Mouse (Mus musculus) neural tube, embryonic 11.5 days (tissue): ENCODE data around the gene Kank1. TPM values are rescaled to one million over a fixed set of nuclear protein-coding genes. Genes with fewer than 3 reads are reported as not detected.

Source experiments
- ATAC-seq: fragments of 200-750 bp; cut with Nextera tagmentation; 2 replicates; pipeline ENCODE4 v1.8.0; 2017; ENCODE audit warnings: moderate number of reproducible peaks, mild to moderate bottlenecking, moderate TSS enrichment, moderate library complexity; ENCODE audit not compliant: insufficient read depth, low FRiP score, low TSS enrichment
- DNase-seq: peaks from one replicate; pipeline ENCODE4 v3.0.0-alpha.2; 2015; ENCODE audit warnings: low spot score
- H3K27ac ChIP-seq: fragments of 300-500 bp; sonication (generic); 2 replicates; pipeline ENCODE4 v1.5.1; 2014; ENCODE audit warnings: low read depth, mild to moderate bottlenecking, low read length
- H3K27me3 ChIP-seq: fragments of 300-500 bp; sonication (generic); 2 replicates; pipeline ENCODE4 v1.6.1; 2014; ENCODE audit warnings: mild to moderate bottlenecking, low read length, mixed read lengths; ENCODE audit not compliant: control insufficient read depth, insufficient read depth
- H3K36me3 ChIP-seq: fragments of 300-500 bp; sonication (generic); 2 replicates; pipeline ENCODE4 v1.6.1; 2014; ENCODE audit warnings: mild to moderate bottlenecking, low read length, moderate library complexity, mixed read lengths; ENCODE audit not compliant: control insufficient read depth, insufficient read depth
- H3K4me1 ChIP-seq: fragments of 300-500 bp; sonication (generic); 2 replicates; pipeline ENCODE4 v1.6.1; 2014; ENCODE audit warnings: low read length, mixed read lengths; ENCODE audit not compliant: control insufficient read depth, insufficient read depth
- H3K4me2 ChIP-seq: fragments of 300-500 bp; sonication (generic); 2 replicates; pipeline ENCODE4 v1.6.1; 2014; ENCODE audit warnings: low read depth, mild to moderate bottlenecking, moderate library complexity
- H3K4me3 ChIP-seq: fragments of 300-500 bp; sonication (generic); 2 replicates; pipeline ENCODE4 v1.5.1; 2014; ENCODE audit warnings: low read depth, low read length
- H3K9ac ChIP-seq: fragments of 300-500 bp; sonication (generic); 2 replicates; pipeline ENCODE4 v1.6.1; 2014; ENCODE audit warnings: mild to moderate bottlenecking, low read length
- H3K9me3 ChIP-seq: fragments of 300-500 bp; sonication (generic); 2 replicates; pipeline ENCODE4 v1.6.1; 2016; ENCODE audit warnings: low read length; ENCODE audit not compliant: control insufficient read depth
- WGBS: fragments of 180-500 bp; shearing (Covaris S2); extraction: QIAGEN DNeasy Blood & Tissue Kit; methylation state at CpG from one replicate; pipeline ENCODE4 v1.1.7; 2014; 5-methylcytosine and 5-hydroxymethylcytosine counted together
- polyA plus RNA-seq: library from polyadenylated mRNA; unstranded; fragments of >200 nt; fragmentation: Nextera tagmentation; extraction: Ambion mirVana; gene quantifications from 2 replicates; pipeline ENCODE4 v1.2.1, GENCODE M21; 2014

Gene Kank1
- polyA plus RNA-seq, 1 experiment from 2014 or later: 15.3 TPM

- WGBS: 91% methylated on average over 5 of the region's 5 CpGs
- no peak overlapping the region for H3K9ac ChIP-seq
- H3K27ac ChIP-seq: no peak overlapping the region
- no peak overlapping the region for H3K4me2 ChIP-seq
- ATAC-seq: no peak
- no peak overlapping the region for H3K4me3 ChIP-seq
- no peaks in the 10 kb centered on the region for H3K27me3 ChIP-seq
- H3K36me3 ChIP-seq: no peaks in the 10 kb centered on the region
- H3K4me1 ChIP-seq: 0 out of 2 replicates have a peak, but pooled peaks cover 3% of the 10 kb centered on the region
- DNase-seq: no peak
- H3K9me3 ChIP-seq: no peaks in the 10 kb centered on the region
These were observed 54.3 kb downstream of the Kank1 start for GRCm38 (mm10) chr19:25290991-25291520.

- Histone ChIP-seq H3K9ac (no peak overlapping the region), H3K27me3 (no peaks in the 10 kb centered on the region), H3K27ac (no peak overlapping the region), H3K4me2 (no peak overlapping the region), H3K4me3 (no peak overlapping the region), H3K4me1 (no peaks in the 10 kb centered on the region), H3K9me3 (no peaks in the 10 kb centered on the region), H3K36me3 (no peaks in the 10 kb centered on the region)
- ATAC-seq: no peak
- 82% methylated on average over 4 of the region's 4 CpGs for WGBS
- no peak for DNase-seq
These were observed 58.4 kb downstream of the Kank1 start for GRCm38 (mm10) chr19:25295207-25295606.

GRCm38 (mm10) chr19:25297269-25297668, 60.5 kb downstream of the Kank1 start:
- WGBS: 70% methylated on average over 5 of the region's 5 CpGs
- Histone ChIP-seq H3K4me3 (no peak overlapping the region), H3K27ac (no peak overlapping the region), H3K27me3 (no peaks in the 10 kb centered on the region), H3K9ac (no peak overlapping the region), H3K4me1 (no peaks in the 10 kb centered on the region), H3K36me3 (no peaks in the 10 kb centered on the region), H3K4me2 (no peak overlapping the region), H3K9me3 (no peaks in the 10 kb centered on the region)
- ATAC-seq (no peak), DNase-seq (no peak)

DNA sequence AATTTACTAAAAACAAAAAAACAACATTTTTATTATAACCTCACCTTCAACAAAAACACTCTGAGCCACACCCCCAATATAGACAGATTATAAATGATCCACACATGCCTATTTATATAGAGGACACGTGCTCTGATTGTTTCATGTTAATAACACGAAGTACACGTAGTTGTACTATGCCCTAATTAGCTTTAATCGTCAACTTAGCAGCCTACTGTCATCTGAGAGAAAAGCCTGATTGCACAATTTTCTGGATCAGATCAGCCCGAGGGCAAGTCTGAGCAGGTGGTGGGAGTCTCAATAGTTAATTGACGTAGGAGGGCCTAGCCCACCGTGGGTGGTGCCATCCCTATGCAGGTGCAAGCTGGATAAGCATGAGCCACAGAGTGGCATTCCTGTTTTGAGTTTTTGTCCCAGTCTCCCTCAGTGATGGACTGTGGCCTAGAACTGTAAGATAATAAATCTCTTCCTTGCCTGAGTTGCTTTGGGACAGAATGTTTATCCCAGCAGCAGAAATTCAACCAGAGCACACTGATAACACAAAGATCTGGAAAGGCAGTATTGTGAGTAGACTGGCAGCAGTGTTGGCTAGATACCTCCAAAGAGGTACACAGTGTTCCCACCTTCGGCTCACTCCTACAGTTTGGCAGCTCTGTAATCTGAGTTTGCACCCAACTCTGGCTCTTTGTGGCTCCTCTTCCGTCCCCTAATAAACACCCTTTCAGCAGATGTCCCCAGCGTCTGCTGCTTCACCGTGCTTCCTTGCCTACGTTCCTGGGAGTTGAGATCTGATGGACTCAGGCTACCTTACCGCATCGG, 63.3 kb downstream of the Kank1 start:
- no peak for ATAC-seq
- Histone ChIP-seq H3K4me3 (no peak overlapping the region), H3K36me3 (no peaks in the 10 kb centered on the region), H3K27ac (no peak overlapping the region), H3K9me3 (no peaks in the 10 kb centered on the region), H3K9ac (no peak overlapping the region), H3K4me1 (no peaks in the 10 kb centered on the region), H3K27me3 (no peaks in the 10 kb centered on the region), H3K4me2 (no peak overlapping the region)
- WGBS: 87% methylated on average over 14 of the region's 14 CpGs
- DNase-seq: no peak

DNA sequence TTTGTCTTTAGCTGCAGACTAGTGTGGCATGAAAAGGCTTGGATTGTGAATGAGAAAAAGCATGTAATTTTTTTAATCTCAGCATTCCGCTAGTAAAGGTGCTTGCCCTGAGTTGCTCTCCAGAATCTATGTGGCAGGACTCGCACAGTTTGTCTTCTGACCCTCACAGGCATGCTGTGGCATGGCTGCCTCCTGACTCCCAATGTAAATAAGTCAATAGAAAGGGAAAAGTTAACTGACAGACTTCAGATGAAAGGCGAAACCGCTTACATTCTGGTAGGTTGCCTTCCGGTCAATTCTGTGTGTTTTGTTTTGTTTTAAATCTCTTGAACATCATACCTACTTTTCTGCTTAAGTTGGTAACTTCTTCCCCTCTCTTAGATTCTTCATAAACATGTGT, 64.4 kb downstream of the Kank1 start:
- Histone ChIP-seq H3K4me1 (no peaks in the 10 kb centered on the region), H3K4me3 (no peak overlapping the region), H3K27me3 (no peaks in the 10 kb centered on the region), H3K9me3 (no peaks in the 10 kb centered on the region), H3K36me3 (no peaks in the 10 kb centered on the region), H3K9ac (no peak overlapping the region), H3K4me2 (no peak overlapping the region), H3K27ac (no peak overlapping the region)
- WGBS: 85% methylated on average over 5 of the region's 5 CpGs
- ATAC-seq (no peak), DNase-seq (no peak)

DNA sequence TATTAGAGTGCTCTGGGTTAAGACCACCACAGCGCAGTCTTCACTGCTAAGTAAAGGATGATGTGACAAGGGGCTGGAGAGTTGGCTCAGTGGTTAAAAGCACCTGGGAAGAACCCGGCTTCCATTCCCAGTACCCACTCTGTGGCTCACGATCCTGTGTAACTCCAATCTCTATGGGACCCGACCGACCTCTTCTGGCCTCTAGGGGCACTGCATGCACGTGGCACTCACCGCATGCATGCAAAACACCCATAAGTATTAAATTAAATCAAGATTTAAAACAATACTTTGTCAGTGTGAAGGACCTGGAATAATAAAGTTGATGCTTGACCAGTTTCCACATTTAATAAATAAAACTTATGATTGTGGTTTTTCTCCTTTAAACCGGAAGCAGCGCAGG, 69.5 kb downstream of the Kank1 start:
- 63% methylated on average over 9 of the region's 9 CpGs for WGBS
- Histone ChIP-seq H3K4me3 (no peak overlapping the region), H3K27me3 (no peaks in the 10 kb centered on the region), H3K9me3 (no peaks in the 10 kb centered on the region), H3K4me2 (no peak overlapping the region), H3K4me1 (no peaks in the 10 kb centered on the region), H3K36me3 (no peaks in the 10 kb centered on the region), H3K27ac (no peak overlapping the region), H3K9ac (no peak overlapping the region)
- ATAC-seq (no peak), DNase-seq (no peak)

DNA sequence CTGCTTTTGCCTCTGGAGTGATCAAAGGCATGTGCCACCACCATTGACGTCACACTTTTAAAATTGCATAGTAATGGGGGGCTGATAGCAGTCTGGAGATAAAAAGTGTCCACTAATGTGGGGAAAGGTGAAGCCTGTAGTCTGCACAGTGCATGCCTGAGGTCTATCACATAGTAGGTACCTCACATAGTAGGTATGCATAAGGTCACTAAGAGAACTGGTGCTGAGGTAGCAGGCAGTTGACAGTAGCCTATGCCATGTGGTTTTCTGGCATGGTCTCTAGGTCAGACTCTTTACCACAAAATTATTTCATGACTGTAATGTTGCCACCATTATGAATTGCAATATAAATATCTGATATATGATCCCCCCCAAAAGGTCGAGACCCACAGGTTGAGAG, 71.4 kb downstream of the Kank1 start:
- Histone ChIP-seq H3K9ac (no peak overlapping the region), H3K9me3 (no peaks in the 10 kb centered on the region), H3K36me3 (no peaks in the 10 kb centered on the region), H3K4me2 (no peak overlapping the region), H3K27me3 (no peaks in the 10 kb centered on the region), H3K4me1 (no peaks in the 10 kb centered on the region), H3K27ac (no peak overlapping the region), H3K4me3 (no peak overlapping the region)
- ATAC-seq: no peak
- whole genome bisulfite sequencing: 45% methylated on average over 2 of the region's 2 CpGs
- DNase-seq: no peak

DNA sequence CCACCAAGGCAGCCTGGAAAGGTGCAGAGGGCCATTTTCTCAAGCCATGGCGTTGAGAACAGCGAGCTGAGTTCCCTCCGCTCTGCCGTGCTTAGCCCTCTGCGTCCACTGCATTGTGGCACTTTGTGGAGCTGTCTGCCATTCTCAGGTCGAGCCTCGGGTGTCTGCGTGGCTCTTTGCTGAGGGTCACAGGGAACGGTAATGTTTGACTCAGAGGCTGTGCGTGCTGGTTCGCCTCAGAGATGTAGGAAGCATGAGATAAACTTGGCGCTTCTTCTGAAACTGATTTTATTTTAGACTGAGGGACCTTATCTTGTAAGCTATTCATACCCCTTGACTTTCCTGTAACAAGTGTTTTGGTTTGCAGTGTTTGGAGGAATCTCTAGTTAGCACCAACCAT, 72.0 kb downstream of the Kank1 start:
- H3K27me3 ChIP-seq: no peaks in the 10 kb centered on the region
- no peak for ATAC-seq
- H3K36me3 ChIP-seq: no peaks in the 10 kb centered on the region
- no peak overlapping the region for H3K4me2 ChIP-seq
- no peak overlapping the region for H3K27ac ChIP-seq
- no peak for DNase-seq
- no peaks in the 10 kb centered on the region for H3K9me3 ChIP-seq
- no peak overlapping the region for H3K4me3 ChIP-seq
- H3K9ac ChIP-seq: no peak overlapping the region
- no peaks in the 10 kb centered on the region for H3K4me1 ChIP-seq
- WGBS: 34% methylated on average over 12 of the region's 12 CpGs

DNA sequence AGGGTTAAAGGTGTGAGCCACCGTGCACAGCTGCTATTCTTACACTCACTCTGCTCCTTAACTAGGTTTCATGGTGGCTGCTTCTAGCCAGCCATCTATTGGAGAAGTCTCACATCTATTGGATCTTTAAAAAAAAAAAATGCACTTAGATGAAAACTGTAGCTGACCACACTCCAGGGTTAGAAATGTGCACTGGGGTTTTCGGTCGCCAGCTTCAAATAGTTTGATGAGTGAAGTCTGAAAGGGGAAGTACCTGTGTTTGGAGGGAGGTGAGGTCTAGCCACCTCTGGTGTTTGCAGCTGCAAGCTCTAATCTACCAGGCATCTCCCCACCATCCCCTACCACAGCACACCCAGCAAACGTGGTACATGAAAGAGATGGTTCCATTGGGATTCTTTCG, 74.2 kb downstream of the Kank1 start:
- Histone ChIP-seq H3K9ac (no peak overlapping the region), H3K4me3 (no peak overlapping the region), H3K9me3 (no peaks in the 10 kb centered on the region), H3K27ac (no peak overlapping the region), H3K4me2 (no peak overlapping the region), H3K36me3 (no peaks in the 10 kb centered on the region), H3K4me1 (no peaks in the 10 kb centered on the region), H3K27me3 (no peaks in the 10 kb centered on the region)
- 81% methylated on average over 5 of the region's 5 CpGs for WGBS
- no peak for DNase-seq
- ATAC-seq: no peak
